Mouse (Mus musculus) cerebellum, adult 11-12 months (tissue): ENCODE results near the gene Cd300lf.

ENCODE experiments used
- DNase-seq: peaks from one replicate; pipeline ENCODE4 v3.0.0; 2022

The Cd300lf gene

DNA sequence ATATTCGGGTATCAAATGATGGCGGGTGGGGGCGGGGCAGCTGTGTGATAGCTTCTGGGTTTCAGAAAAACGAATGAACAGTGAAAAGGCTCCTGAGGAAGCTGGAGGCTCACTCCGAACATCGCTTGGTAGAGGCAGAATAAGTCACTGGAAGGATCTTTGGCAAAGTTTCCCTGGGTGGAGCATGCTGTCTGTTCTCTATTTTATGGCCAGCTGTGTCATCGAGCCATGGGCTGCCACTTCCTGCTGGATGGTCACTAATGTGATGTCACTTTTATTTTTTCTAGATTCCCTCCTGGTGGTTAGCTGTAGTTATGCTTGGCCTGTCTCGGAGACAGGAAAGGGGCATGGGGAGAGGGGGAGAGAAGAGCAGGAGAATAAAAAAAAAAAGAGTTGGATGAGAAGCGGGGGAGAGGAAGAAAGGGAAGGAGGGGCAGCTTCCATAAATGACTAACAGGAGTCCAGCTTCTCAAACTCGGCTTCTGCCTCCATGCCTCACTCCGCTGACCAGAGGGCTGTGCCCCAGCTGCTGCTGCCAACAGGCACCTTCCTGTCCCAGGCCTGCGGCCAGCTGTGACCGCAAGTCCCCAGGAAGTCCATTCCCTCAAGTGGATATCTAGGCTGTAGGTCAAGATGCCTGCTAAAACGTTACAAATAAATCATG is 62.0 kb downstream of the Cd300lf start:
- no peak for DNase-seq

DNA sequence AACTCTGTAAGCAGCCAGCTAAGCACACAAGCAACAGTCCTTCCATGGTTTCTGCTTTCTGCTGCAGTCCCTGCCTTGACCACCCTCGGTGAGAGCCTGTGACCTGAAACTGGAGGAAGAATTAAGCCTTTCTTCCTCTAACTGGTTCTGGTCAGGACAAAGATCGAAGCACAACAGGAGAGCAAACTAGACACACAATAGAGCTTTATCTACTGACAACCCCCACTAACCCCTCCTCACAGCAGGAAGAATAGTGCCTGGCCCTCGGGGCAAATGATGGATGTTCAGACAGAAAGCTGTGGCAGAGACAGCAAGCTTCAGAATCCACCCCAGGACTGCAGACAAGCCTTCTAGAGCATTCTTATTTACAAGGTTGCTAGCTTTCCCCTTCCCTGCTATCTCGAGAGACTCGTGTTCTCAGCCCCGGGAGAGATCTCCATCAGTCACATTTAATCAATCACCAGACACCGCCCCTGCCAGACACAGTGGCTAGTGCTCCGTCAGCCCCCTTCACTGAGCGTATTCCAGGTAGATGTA is 62.7 kb downstream of the Cd300lf start:
- no peak for DNase-seq

DNA sequence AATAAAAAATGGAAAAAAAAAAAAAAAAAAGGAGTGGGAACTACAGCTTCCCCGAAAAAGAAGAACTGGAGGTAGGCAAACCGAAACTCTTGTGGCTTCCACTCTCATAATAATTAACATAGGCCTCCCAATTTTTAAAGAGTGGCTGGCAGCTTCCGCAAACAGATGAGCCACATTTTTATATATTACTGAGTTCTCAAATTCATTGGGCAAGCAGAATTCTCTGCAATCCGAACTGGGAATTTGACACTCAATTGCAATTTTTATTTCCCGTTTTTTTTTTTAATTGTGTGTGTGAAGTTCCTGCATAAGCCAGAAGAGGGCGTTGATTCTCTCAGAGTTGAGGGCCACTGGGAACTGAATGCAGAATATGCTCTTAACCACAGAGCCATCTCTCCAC is 67.0 kb downstream of the Cd300lf start:
- no peak for DNase-seq
